Mouse (Mus musculus) T-helper 1 cell (primary cell): Measurements from ENCODE around the gene St8sia6.
"Not testable (repeated sequence)": the region's sequence is repeated elsewhere in the genome, so short reads cannot be mapped to it uniquely, and the experiment has no call there.

Experiments
- in situ Hi-C: fragments of 300-600 bp; cut with MboI, MseI; formaldehyde crosslinking; loops from one replicate; pipeline ENCODE4 v1.15.1; 2025; ENCODE audit warnings: high pct_unique_total_duplicates

The St8sia6 gene

DNA sequence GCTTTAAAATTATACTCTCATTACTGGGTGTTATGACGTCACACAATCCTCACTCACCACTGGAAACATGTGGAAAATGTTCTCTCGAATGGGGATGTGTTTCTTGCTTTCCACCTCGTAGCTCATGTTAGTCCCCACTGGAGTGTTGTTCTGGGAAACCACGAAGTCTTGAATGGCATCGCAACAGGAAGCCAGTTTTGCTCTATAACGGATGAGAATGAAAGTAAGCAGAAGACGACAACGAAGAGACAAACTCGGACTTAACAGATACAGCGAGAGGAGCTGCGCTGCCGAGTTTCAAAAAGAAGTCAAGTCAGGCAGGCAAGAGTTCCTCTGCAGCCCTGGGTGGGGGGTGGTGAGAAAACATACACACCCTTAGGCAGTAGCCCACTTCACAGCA is 121.4 kb downstream of the St8sia6 start:
- in situ Hi-C loops: loop anchor here (5.0 kb wide), 1 partner anchor 120 kb away; the partner anchor contains the start of gene St8sia6

- in situ Hi-C loops: loop anchor here (5.0 to 10.0 kb wide), 3 partner anchors 52 to 1060 kb away; no protein-coding TSS in a partner anchor
Measured at GRCm38 (mm10) chr2:13634866-13635265, 159.0 kb downstream of the St8sia6 start.

GRCm38 (mm10) chr2:13630136-13630832 is 163.6 kb downstream of the St8sia6 start:
- in situ Hi-C loops: loop anchor here (5.0 to 10.0 kb wide), 2 partner anchors 222 to 1065 kb away; no protein-coding TSS in a partner anchor

DNA sequence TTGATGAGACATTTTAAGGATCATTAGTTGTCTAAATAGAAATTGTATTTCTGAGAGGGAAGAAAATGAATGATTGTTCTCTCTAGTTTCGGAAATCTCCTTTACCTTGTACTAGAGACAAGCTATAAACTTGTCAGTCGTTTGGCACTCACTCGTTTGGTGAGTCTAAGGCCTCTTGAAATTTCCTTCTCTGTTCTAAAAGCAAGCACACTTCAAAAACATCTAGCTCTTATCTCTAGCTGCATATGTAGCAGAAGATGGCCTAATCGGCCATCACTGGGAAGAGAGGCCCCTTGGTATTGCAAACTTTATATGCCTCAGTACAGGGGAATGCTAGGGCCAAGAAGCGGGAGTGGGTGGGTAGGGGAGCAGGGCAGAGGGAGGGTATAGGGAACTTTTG is 190.2 kb downstream of the St8sia6 start:
- in situ Hi-C loops: not testable (repeated sequence)

DNA sequence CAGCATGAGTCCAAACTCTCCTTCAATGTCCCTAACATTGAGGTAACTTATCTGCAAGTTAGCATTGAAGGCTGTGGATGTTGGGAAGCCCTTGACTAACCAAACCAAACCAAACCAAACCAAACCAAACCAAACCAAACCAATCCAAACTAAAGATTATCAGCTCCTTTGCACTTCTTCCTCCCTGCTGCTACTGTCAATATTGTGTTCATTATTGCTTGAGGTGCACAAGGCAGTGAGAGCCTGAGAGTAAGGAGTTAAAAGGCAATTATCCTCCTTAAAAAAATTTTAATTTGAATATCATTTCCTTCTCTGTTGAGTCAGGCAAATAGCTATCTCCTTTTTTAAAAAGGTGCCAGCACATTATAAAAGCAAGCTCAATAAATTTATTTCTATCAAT is 190.8 kb downstream of the St8sia6 start:
- in situ Hi-C loops: no loop called here
